In genomic region chr7:144991760-144992159, GRCm38 (mm10) we compare ENCODE assay signal across 28 mouse cellular contexts. TPM values are rescaled to one million over a fixed set of nuclear protein-coding genes. Genes with fewer than 3 reads are reported as not detected.
A peak's percentile ranks its signal among the peaks of the same experiment; 100 is the strongest.
DNase-seq lines count a peak whose midpoint lies in the region; ATAC-seq and TF ChIP-seq lines count a peak whose summit lies in the region.
"Had no signal": no experiment of that assay in that cellular context is flagged by ENCODE, and none has a peak within 500 bp of the region (broad histone marks: within the 10 kb centered on the region; RNA-seq: fewer than 3 reads in every experiment).

No protein-coding gene starts in this region.

- no peaks in the 10 kb centered on the region for H3K9me3 ChIP-seq in intestine, postnatal 0 days (ENCODE audit: control insufficient read depth)
- no peaks in the 10 kb centered on the region for H3K9me3 ChIP-seq in intestine, embryonic 15.5 days
- H3K9me3 ChIP-seq in liver, postnatal 0 days (ENCODE audit: low read length): no peaks in the 10 kb centered on the region
- H3K9me3 ChIP-seq in liver, embryonic 11.5 days (ENCODE audit: control insufficient read depth, low read length): no peaks in the 10 kb centered on the region
- H3K9me3 ChIP-seq in stomach, postnatal 0 days (ENCODE audit: control insufficient read depth, low read length): no peaks in the 10 kb centered on the region
- H3K9me3 ChIP-seq: limb, embryonic 15.5 days; midbrain, embryonic 12.5 days; neural tube, embryonic 15.5 days had no signal

- no peak overlapping the region for H3K4me3 ChIP-seq in intestine, postnatal 0 days (ENCODE audit: low read depth, low read length)
- H3K4me3 ChIP-seq in intestine, embryonic 15.5 days (replicated peaks): no peak overlapping the region
- H3K4me3 ChIP-seq in liver, postnatal 0 days (ENCODE audit: low read depth, low read length): no peak overlapping the region
- no peak overlapping the region for H3K4me3 ChIP-seq in liver, embryonic 11.5 days (ENCODE audit: low read depth, low read length)
- no peak overlapping the region for H3K4me3 ChIP-seq in stomach, postnatal 0 days (ENCODE audit: low read depth, low read length)
- no peak overlapping the region for H3K4me3 ChIP-seq in layer of hippocampus, adult 2 months
- H3K4me3 ChIP-seq: erythroblast, embryonic 14.5 days; gastrocnemius, adult 2 months; limb, embryonic 15.5 days; megakaryocyte, embryonic 14.5 days; midbrain, embryonic 12.5 days; neural tube, embryonic 15.5 days had no signal

- H3K4me1 ChIP-seq in intestine, postnatal 0 days (replicated peaks; ENCODE audit: control insufficient read depth, insufficient read depth, low read length): no peaks in the 10 kb centered on the region
- no peaks in the 10 kb centered on the region for H3K4me1 ChIP-seq in intestine, embryonic 15.5 days (replicated peaks)
- no peaks in the 10 kb centered on the region for H3K4me1 ChIP-seq in liver, postnatal 0 days (ENCODE audit: insufficient read depth)
- no peaks in the 10 kb centered on the region for H3K4me1 ChIP-seq in liver, embryonic 11.5 days (replicated peaks; ENCODE audit: control insufficient read depth, insufficient read depth, low read length)
- no peaks in the 10 kb centered on the region for H3K4me1 ChIP-seq in stomach, postnatal 0 days (replicated peaks; ENCODE audit: control insufficient read depth, insufficient read depth)
- H3K4me1 ChIP-seq: midbrain, embryonic 12.5 days; neural tube, embryonic 15.5 days had no signal

- peak; percentile 60 for TF ChIP-seq CTCF in intestine, postnatal 0 days (IDR thresholded peaks at IDR 0.05; ENCODE audit: low read depth)
- peak; percentile 36; the same call in 1 of the 2 replicates for TF ChIP-seq CTCF in liver, postnatal 0 days (IDR thresholded peaks at IDR 0.05; ENCODE audit: low read depth)
- TF ChIP-seq CTCF in stomach, postnatal 0 days (IDR thresholded peaks at IDR 0.05; ENCODE audit: low read depth): peak; percentile 13; the same call in 1 of the 2 replicates
- no peak for TF ChIP-seq CTCF in layer of hippocampus, adult 2 months (conservative IDR thresholded peaks at IDR 0.05)

- H3K4me2 ChIP-seq in intestine, postnatal 0 days (replicated peaks; ENCODE audit: low read depth): no peak overlapping the region
- no peak overlapping the region for H3K4me2 ChIP-seq in intestine, embryonic 15.5 days (replicated peaks)
- H3K4me2 ChIP-seq in liver, postnatal 0 days (ENCODE audit: low read depth, low read length): no peak overlapping the region
- no peak overlapping the region for H3K4me2 ChIP-seq in liver, embryonic 11.5 days
- H3K4me2 ChIP-seq in stomach, postnatal 0 days (replicated peaks; ENCODE audit: low read depth): no peak overlapping the region
- H3K4me2 ChIP-seq: limb, embryonic 15.5 days; lung, embryonic 14.5 days; midbrain, embryonic 12.5 days; neural tube, embryonic 15.5 days had no signal

- H3K27me3 ChIP-seq in intestine, postnatal 0 days (replicated peaks; ENCODE audit: control insufficient read depth, insufficient read depth, low read length): no peaks in the 10 kb centered on the region
- H3K27me3 ChIP-seq in intestine, embryonic 15.5 days (replicated peaks): no peaks in the 10 kb centered on the region
- no peaks in the 10 kb centered on the region for H3K27me3 ChIP-seq in liver, postnatal 0 days (ENCODE audit: insufficient read depth, low read length)
- H3K27me3 ChIP-seq in liver, embryonic 11.5 days (replicated peaks; ENCODE audit: control insufficient read depth, insufficient read depth, low read length): no peaks in the 10 kb centered on the region
- no peaks in the 10 kb centered on the region for H3K27me3 ChIP-seq in stomach, postnatal 0 days (ENCODE audit: control insufficient read depth, insufficient read depth, low read length)
- H3K27me3 ChIP-seq: limb, embryonic 15.5 days; midbrain, embryonic 12.5 days; neural tube, embryonic 15.5 days had no signal

- H3K36me3 ChIP-seq in intestine, postnatal 0 days (ENCODE audit: control insufficient read depth, insufficient read depth): no peaks in the 10 kb centered on the region
- H3K36me3 ChIP-seq in intestine, embryonic 15.5 days: no peaks in the 10 kb centered on the region
- no peaks in the 10 kb centered on the region for H3K36me3 ChIP-seq in liver, postnatal 0 days (replicated peaks; ENCODE audit: insufficient read depth, low read length)
- no peaks in the 10 kb centered on the region for H3K36me3 ChIP-seq in liver, embryonic 11.5 days (ENCODE audit: control insufficient read depth, insufficient read depth, low read length)
- H3K36me3 ChIP-seq in stomach, postnatal 0 days (ENCODE audit: control insufficient read depth, insufficient read depth, low read length): no peaks in the 10 kb centered on the region
- H3K36me3 ChIP-seq: limb, embryonic 15.5 days; midbrain, embryonic 12.5 days; neural tube, embryonic 15.5 days had no signal

- no peak for DNase-seq in liver, postnatal 0 days
- DNase-seq in liver, embryonic 11.5 days (ENCODE audit: low spot score): no peak
- DNase-seq in stomach, postnatal 0 days (ENCODE audit: low spot score): no peak
- no peak for DNase-seq in layer of hippocampus, adult 2 months (ENCODE audit: low spot score in 2 of 2)
- DNase-seq: adrenal gland, postnatal 36 days; cerebellum, adult 2 months; cerebellum, postnatal 14 days; gastrocnemius, adult 2 months; gastrocnemius, postnatal 36 days; heart, postnatal 14 days; kidney, adult 9 months; kidney, postnatal 36 days; left cerebral cortex, postnatal 4 days; lung, embryonic 14.5 days; retina, postnatal 1 day; right cerebral cortex, postnatal 25 days; thymus, adult 18-20 months; thymus, postnatal 4 days had no signal

- 84% methylated on average over 1 of the region's 1 CpGs for WGBS in intestine, postnatal 0 days
- 84% methylated on average over 1 of the region's 1 CpGs for WGBS in intestine, embryonic 15.5 days
- WGBS in liver, postnatal 0 days (ENCODE audit: insufficient replicate concordance): 96% methylated on average over 1 of the region's 1 CpGs
- 86% methylated on average over 1 of the region's 1 CpGs for WGBS in liver, embryonic 11.5 days
- WGBS in stomach, postnatal 0 days: 78% methylated on average over 1 of the region's 1 CpGs

- ATAC-seq in intestine, postnatal 0 days: no peak
- ATAC-seq in intestine, embryonic 15.5 days: no peak
- no peak for ATAC-seq in liver, postnatal 0 days
- ATAC-seq in liver, embryonic 11.5 days (replicated peaks; ENCODE audit: low FRiP score): no peak
- ATAC-seq in granulocyte monocyte progenitor cell, adult 5-6 weeks (replicated peaks; ENCODE audit: poor library complexity, severe bottlenecking): peak; percentile 68
- ATAC-seq in stomach, postnatal 0 days (ENCODE audit: low FRiP score, low TSS enrichment): no peak
- ATAC-seq: forebrain, embryonic 16.5 days; hindbrain, embryonic 16.5 days had no signal

- H3K9ac ChIP-seq in intestine, postnatal 0 days (ENCODE audit: low read depth, low read length): no peak overlapping the region
- H3K9ac ChIP-seq in intestine, embryonic 15.5 days: no peak overlapping the region
- no peak overlapping the region for H3K9ac ChIP-seq in liver, postnatal 0 days (replicated peaks)
- H3K9ac ChIP-seq in liver, embryonic 11.5 days (ENCODE audit: low read depth, low read length): no peak overlapping the region
- no peak overlapping the region for H3K9ac ChIP-seq in stomach, postnatal 0 days (ENCODE audit: low read length)
- H3K9ac ChIP-seq: limb, embryonic 15.5 days; lung, embryonic 14.5 days; midbrain, embryonic 12.5 days; neural tube, embryonic 15.5 days had no signal

- TF ChIP-seq EP300 in liver, postnatal 0 days (IDR thresholded peaks at IDR 0.05; ENCODE audit: low read depth): no peak
- no peak for TF ChIP-seq EP300 in stomach, postnatal 0 days (optimal IDR thresholded peaks at IDR 0.05)

- H3K27ac ChIP-seq in intestine, postnatal 0 days (ENCODE audit: low read depth, low read length): no peak overlapping the region
- no peak overlapping the region for H3K27ac ChIP-seq in intestine, embryonic 15.5 days
- H3K27ac ChIP-seq in liver, postnatal 0 days (ENCODE audit: low read depth): no peak overlapping the region
- H3K27ac ChIP-seq in liver, embryonic 11.5 days (ENCODE audit: low read depth, low read length): no peak overlapping the region
- H3K27ac ChIP-seq in stomach, postnatal 0 days (replicated peaks): no peak overlapping the region
- H3K27ac ChIP-seq in layer of hippocampus, adult 2 months: no peak overlapping the region
- H3K27ac ChIP-seq: gastrocnemius, adult 2 months; limb, embryonic 15.5 days; midbrain, embryonic 12.5 days; neural tube, embryonic 15.5 days had no signal

RNA-seq across cellular contexts. Expression of gene Ccnd1, which starts 52.0 kb away (rescaled TPM):
- polyA plus RNA-seq in intestine, postnatal 0 days (2015; fragmentation: Nextera tagmentation; extraction: Ambion mirVana): 41.5 and 42.9 TPM in 2 replicates
- 66.8 and 77.9 TPM in 2 replicates for polyA plus RNA-seq in intestine, embryonic 15.5 days (2015; fragmentation: Nextera tagmentation; extraction: Ambion mirVana)
- 10.1 TPM in 2 replicates for polyA plus RNA-seq in liver, postnatal 0 days (2015; fragmentation: Nextera tagmentation; extraction: Ambion mirVana)
- 60.5 and 69.2 TPM in 2 replicates for polyA plus RNA-seq in liver, embryonic 11.5 days (2014; fragmentation: Nextera tagmentation; extraction: Ambion mirVana)
- total RNA-seq in granulocyte monocyte progenitor cell, adult 5-6 weeks (2014; fragmentation: Nextera tagmentation): 6.0 and 10.6 TPM in 2 replicates
- total RNA-seq in granulocyte monocyte progenitor cell, adult 5-6 weeks (2017): 6.2 and 8.9 TPM in 2 replicates
- polyA plus RNA-seq in stomach, postnatal 0 days (2015; fragmentation: Nextera tagmentation; extraction: Ambion mirVana): 38.7 and 38.9 TPM in 2 replicates
- total RNA-seq in layer of hippocampus, adult 2 months (2021): 10 to 100 TPM; 43.7 to 48.3 TPM
